Mouse (Mus musculus) heart, adult 2 months (tissue): ENCODE data around the gene Tceanc.
"Not testable (repeated sequence)": the region's sequence is repeated elsewhere in the genome, so short reads cannot be mapped to it uniquely, and the experiment has no call there.

Source experiments
- CTCF ChIP-seq: fragments of 200-600 bp; IDR thresholded peaks from 2 replicates; pipeline ENCODE4 v1.8.1; 2022; ENCODE audit warnings: antibody characterized with exemption, mild to moderate bottlenecking, moderate library complexity
- EP300 ChIP-seq: fragments of 200-500 bp; IDR thresholded peaks from 2 replicates; pipeline ENCODE4 v1.6.1; 2011; ENCODE audit warnings: low read depth, low read length, control low read depth; ENCODE audit not compliant: insufficient read depth
- POLR2A ChIP-seq: fragments of 200-500 bp; IDR thresholded peaks from 2 replicates; pipeline ENCODE4 v1.6.1; 2011; ENCODE audit warnings: mild to moderate bottlenecking, low read depth, low read length, control low read depth; ENCODE audit not compliant: insufficient read depth

DNA sequence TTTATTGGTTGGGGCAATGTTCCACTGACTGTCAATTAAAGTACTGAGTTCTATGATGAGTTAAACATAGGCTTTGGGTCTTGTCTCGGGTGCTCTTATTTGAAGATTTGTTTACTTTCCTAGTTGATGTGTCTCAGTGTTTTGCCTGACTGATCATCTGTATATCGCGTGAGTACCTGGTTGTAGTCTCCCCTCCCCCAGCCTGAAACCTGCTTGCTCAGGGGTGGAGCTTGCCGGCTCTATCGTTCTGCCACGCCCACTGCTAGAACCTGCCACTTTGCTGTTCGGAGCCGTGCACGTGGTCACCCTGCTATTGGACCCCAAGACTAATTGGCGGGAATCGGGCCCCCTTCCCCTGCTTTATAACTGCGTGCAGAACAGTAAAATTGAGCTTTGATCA is 4.3 kb downstream of the Tceanc start:
- TF ChIP-seq CTCF, POLR2A, EP300: not testable (repeated sequence)
